Mouse (Mus musculus) T-helper 2 cell (primary cell): ENCODE data around the gene Pla2r1.

ENCODE experiments used
- in situ Hi-C: fragments of 300-600 bp; cut with MboI, MseI; formaldehyde crosslinking; loops from one replicate; pipeline ENCODE4 v1.15.1; 2025; ENCODE audit warnings: high pct_unique_total_duplicates

The Pla2r1 gene

GRCm38 (mm10) chr2:60500583-60501116 is 52.5 kb downstream of the Pla2r1 start:
- in situ Hi-C loops: no loop called here

GRCm38 (mm10) chr2:60479906-60480305 is 73.2 kb downstream of the Pla2r1 start:
- in situ Hi-C loops: no loop called here

GRCm38 (mm10) chr2:60478778-60479177 is 74.3 kb downstream of the Pla2r1 start:
- in situ Hi-C loops: no loop called here

- in situ Hi-C loops: no loop called here
Measured at GRCm38 (mm10) chr2:60468901-60469770, 84.0 kb downstream of the Pla2r1 start.

GRCm38 (mm10) chr2:60452376-60452775 is 100.7 kb downstream of the Pla2r1 start:
- in situ Hi-C loops: no loop called here

GRCm38 (mm10) chr2:60451119-60451773 is 101.9 kb downstream of the Pla2r1 start:
- in situ Hi-C loops: no loop called here

GRCm38 (mm10) chr2:60449732-60450131 is 103.4 kb downstream of the Pla2r1 start:
- in situ Hi-C loops: no loop called here

- in situ Hi-C loops: no loop called here
Measured at GRCm38 (mm10) chr2:60444711-60445509, 108.2 kb downstream of the Pla2r1 start.

GRCm38 (mm10) chr2:60443279-60443678 is 109.8 kb downstream of the Pla2r1 start:
- in situ Hi-C loops: no loop called here

- in situ Hi-C loops: no loop called here
Measured at GRCm38 (mm10) chr2:60441875-60442274, 111.2 kb downstream of the Pla2r1 start.

GRCm38 (mm10) chr2:60436802-60437201 is 116.3 kb downstream of the Pla2r1 start:
- in situ Hi-C loops: no loop called here

GRCm38 (mm10) chr2:60430315-60431021 is 122.6 kb downstream of the Pla2r1 start:
- in situ Hi-C loops: no loop called here

- in situ Hi-C loops: loop anchor here (5.0 kb wide), 1 partner anchor 61 kb away; no protein-coding TSS in a partner anchor
Measured at GRCm38 (mm10) chr2:60418075-60418474, 135.0 kb downstream of the Pla2r1 start.

GRCm38 (mm10) chr2:60414334-60414733 is 138.8 kb downstream of the Pla2r1 start:
- in situ Hi-C loops: no loop called here

- in situ Hi-C loops: no loop called here
Measured at GRCm38 (mm10) chr2:60413006-60413650, 140.0 kb downstream of the Pla2r1 start.

- in situ Hi-C loops: no loop called here
Measured at GRCm38 (mm10) chr2:60411181-60411580, 141.9 kb downstream of the Pla2r1 start.

- in situ Hi-C loops: no loop called here
Measured at GRCm38 (mm10) chr2:60409989-60410763, 142.9 kb downstream of the Pla2r1 start.

- in situ Hi-C loops: no loop called here
Measured at GRCm38 (mm10) chr2:60409194-60409593, 143.9 kb downstream of the Pla2r1 start.

GRCm38 (mm10) chr2:60407387-60407786 is 145.7 kb downstream of the Pla2r1 start:
- in situ Hi-C loops: no loop called here

GRCm38 (mm10) chr2:60405431-60405830 is 147.7 kb downstream of the Pla2r1 start:
- in situ Hi-C loops: no loop called here
